Mouse (Mus musculus) G1E-ER4 (cell line): Measurements from ENCODE around the gene Cdyl. TPM values are rescaled to one million over a fixed set of nuclear protein-coding genes. Genes with fewer than 3 reads are reported as not detected.

Source experiments
- GATA1 ChIP-seq: IDR thresholded peaks from one replicate; pipeline ENCODE4 v1.8.0; 2012; ENCODE audit warnings: low read length, inconsistent platforms
- polyA plus RNA-seq: library from polyadenylated mRNA; stranded (reverse); fragments of >175 nt; gene quantifications from 2 replicates; pipeline ENCODE4 v1.2.3, GENCODE M21; 2012

Gene Cdyl
- polyA plus RNA-seq, 1 experiment = 34.1 TPM

DNA sequence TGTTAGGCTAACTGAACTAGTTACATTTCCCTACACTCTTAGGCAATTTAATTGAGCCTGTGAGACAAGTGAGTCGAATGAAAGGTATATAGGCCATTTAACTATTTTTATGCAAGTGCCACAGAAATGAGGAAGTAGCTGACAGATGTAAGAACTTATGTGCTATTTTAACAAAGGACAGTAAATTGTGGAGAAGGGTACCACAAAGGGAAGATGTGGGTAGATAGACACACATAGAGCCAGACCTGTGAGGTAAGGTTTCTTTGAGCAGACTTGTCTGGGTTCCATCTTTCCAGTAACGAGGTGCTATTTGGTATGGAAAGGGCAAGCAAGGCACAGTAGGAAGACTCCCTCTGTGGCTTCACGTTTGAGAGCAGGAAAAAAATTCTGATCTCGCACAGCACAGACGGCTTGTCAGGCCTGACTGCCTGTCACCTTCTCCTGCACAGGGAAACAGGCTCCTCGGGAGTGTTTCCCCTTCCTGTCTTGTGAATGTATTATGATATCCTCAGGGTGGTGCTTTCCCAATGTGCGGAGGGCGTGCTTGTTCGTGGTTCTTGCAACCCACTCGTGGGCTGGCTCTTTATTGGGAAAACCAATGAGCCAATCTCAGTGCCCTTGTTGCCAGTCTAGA, 162.3 kb downstream of the Cdyl start:
- no peak for TF ChIP-seq GATA1

DNA sequence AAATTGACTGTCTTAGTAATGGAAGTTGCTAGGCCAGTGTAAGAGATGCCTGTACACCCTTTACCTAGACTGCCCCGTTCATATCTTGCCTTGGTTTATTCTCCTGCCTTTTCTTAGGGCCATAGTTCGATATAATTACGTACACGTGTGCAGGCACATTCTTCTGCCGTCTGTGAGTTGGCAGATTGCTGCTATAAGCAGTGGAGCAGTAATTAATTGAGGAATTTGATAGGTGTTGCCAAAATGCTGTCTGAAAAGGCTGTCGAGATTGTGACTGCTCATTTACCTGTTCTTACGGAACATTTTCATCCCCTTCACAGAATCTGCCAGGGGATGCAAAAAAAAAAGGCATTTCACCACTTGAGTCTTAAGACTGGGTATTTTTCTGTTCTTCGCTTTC, 163.2 kb downstream of the Cdyl start:
- no peak for TF ChIP-seq GATA1

DNA sequence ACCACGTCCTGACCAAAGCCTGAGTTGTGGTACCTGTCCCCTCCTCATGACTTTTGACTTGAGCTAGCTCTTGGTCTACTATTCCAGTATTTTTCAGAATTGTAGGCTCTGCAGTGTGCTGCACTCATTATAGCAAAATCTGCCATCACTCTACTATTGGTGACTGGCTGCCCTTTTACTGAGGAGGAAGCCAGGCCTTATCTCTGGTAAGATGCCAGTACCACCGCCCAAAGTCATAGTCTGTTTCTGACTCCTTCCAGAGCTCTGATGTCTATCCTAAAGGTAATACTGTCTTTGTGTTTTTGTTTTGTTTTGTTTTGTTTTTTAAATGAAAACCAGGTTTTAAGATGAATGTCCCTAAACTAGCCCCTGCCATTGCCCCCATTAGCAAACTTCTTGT, 166.0 kb downstream of the Cdyl start:
- TF ChIP-seq GATA1 = no peak

DNA sequence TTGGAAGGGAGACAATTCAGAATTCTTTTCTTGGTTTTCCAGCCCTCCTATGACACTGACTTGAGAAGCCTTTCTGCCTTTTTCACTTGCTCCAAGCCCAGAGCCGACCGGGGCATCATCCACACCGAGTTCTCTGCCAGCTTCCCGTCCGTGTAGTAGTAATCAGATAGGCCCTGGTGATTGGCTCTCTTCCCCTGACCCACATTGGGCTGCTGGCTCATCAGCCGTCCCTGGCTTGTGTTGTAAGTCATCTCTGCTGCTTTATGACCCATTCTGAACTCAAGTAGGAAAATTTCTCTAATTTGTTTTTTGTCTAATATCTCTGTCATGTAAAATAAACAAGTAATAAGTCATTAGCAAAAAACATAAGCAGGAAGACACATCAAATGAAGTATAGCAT, 173.0 kb downstream of the Cdyl start:
- no peak for TF ChIP-seq GATA1

DNA sequence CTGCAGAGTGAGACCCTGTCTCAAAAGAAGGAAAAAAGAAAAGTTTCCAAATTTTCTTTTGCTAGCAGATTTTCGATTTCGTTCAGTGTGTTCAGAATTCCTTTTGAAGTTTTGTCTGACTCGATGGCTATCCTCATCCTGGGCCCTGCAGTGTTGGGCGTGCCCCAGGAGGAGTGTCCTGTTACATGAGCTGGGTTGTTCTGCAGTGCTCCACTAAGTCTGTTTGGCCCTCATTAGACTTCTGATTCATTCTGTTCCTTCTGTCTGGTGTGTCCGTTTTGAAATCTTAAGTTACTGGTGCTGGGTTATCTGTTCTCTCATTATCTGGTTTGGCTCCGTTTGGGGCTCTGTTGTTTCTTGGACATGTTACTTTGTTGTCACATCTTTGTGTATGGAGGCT, 174.3 kb downstream of the Cdyl start:
- TF ChIP-seq GATA1 = no peak

DNA sequence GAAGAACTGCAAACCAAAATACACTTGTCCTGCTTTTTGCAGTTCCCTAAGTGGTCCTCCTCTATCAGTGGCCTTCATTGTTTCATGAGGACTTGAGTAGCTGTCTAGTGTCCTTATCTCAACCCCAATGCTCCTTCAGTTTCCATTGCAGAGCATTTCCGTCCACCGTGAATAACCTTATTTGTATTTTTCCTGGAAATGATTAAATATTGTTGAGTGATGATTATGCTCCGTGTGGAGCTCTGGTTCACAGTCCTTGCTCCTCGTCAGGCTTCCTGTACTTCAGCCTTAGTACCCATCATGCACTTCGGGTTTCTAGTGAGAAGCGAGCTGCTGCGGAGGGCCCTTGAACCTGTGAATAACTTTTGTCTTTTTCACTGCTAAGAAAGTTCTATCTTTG, 176.0 kb downstream of the Cdyl start:
- no peak for TF ChIP-seq GATA1

DNA sequence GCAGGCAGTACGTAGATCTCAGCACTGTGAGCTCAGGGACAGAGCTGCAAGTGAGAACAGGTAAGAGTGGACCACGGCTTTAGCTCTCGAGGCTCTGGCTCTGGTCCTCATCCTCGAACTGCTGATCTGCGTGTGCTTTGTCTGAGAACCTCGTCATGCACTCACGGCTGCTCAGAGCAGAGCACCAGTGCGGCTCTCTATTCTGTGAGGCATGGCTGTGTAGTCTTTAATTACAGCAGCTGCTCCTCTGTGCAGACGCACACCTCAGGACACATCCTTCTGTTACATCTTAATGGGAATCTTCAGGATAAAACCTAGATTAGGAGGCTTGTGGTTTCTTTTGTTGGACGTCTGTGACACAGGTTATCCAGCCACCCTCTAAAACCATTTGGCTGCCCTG, 180.5 kb downstream of the Cdyl start:
- TF ChIP-seq GATA1 = no peak

DNA sequence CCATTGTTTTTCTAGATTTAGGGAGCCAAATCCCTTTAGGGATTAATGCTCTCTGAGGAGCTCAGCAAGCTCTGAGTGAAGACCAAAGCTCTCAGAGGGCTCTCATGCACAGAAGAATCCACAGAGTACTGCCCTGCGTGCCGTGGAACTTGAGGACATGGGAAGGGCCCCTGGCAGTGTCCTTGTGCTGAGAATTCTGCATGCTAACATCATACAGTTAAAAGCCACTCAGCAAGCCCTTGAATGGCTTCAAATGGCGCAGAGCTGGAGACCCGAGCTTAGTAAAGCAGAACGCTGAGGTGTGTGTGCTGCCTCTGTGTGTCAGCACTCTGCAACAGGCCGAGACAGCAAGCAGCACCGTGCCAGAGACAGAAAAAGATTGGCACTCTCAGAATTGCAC, 183.8 kb downstream of the Cdyl start:
- no peak for TF ChIP-seq GATA1

DNA sequence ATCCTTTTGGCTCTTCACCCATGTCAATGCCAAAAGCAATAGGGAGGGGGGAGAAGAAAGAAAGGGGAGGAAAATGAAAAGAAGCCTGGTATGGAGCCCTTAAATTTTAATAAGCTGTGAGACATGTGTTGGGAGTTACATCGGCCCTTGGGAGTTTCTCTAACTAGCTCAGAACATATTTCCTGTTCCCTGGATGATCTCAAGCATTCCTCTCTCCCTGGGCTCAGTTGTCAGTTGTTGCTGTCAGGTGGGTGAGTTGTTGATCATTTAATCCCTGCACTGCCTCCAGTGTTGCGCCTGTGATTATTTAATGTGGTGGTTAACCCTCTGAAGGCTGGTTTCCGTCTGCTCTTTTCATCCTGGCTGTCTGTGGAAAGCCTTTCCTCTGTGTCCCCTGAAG, 185.7 kb downstream of the Cdyl start:
- TF ChIP-seq GATA1 = no peak

DNA sequence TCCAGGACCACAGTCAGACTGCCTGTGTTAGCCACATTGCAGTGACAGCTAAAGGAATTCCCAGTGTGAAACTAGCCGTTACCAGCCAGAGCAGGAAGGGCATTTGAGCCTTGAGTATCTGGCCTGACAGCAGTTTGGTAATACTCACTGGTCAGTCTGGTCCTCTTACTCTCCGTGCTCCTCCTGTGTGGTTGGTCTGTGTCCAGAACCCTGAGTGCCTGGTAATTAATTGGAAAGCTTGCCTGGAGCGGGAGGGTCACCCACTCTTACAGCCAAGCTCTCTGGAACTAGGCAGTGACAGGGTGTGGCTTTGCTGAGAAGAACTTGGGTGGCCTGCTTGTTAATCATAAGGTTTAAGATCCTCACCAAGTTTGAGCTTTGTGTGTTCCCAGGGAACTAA, 189.1 kb downstream of the Cdyl start:
- TF ChIP-seq GATA1 = no peak

DNA sequence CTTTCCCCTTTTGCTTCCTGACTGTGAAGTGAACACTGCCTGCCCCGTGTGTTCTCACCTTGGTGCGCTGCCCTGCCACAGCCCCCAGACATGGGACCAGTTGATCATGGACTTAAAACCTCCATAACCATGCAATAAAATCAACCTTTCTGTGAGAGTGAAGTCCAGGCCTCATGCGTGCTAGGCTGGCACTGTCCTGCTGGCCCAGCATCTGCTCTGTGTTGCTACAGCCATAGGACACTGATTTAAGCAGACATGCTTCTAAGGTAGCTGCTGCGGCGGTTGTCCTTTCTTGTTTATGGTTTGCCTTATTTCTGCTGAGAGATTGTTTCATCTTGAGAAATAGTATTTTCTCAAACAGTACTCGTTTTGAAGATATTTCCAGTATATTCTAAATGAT, 191.9 kb downstream of the Cdyl start:
- TF ChIP-seq GATA1 = no peak

DNA sequence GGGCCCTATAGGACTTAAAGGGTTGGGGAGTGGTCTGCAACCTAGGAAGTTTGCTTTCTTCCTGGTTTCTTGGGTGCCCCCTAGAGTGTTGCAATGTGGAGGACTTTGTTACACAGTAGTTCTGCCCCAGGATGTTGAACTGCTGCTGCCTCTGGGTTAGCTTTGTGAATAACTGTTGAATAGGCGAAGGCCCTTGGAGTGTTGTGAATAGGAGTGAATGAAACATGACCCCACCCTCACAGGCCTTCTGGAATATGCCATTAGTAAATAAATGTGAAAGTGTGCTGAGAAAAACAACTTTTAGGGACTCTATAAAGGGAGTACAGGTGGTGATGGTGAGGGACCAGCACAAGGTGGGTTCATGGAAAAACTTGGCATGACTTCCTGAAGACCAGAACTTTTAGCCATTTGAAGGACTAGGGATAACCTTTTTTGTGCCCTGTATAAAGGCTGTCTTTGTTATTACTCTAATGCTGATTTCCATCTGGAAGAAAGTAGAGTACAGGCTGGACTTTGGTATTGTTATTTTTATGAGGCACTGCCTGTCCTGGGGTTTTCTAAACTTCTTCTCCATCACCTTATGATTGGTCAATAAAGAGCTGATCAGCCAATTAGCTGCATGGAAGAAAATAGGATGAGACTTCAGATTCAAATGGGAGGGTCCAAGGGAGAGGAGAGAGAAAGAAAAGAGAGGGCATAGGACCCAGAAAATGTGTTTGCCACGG, 193.4 kb downstream of the Cdyl start:
- TF ChIP-seq GATA1 = no peak

DNA sequence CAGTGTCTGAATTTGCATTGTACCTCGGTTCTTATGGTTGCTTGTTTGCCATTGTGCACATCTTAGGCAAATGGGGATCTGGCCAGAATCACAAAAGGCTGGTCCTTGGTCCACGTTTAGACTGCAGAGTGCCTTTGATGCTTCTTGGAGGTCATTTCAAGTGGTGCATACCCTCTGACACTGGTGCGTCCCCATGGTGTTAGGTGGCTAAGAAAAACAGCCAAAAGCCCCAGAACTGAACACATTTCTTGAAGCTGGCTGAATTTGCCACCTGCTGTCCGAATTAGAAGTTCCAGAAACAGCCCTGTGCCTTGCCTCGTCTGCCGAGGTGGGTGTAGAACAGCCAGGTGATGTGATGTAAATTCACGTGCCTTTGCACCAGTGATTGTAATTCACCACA, 197.9 kb downstream of the Cdyl start:
- no peak for TF ChIP-seq GATA1

DNA sequence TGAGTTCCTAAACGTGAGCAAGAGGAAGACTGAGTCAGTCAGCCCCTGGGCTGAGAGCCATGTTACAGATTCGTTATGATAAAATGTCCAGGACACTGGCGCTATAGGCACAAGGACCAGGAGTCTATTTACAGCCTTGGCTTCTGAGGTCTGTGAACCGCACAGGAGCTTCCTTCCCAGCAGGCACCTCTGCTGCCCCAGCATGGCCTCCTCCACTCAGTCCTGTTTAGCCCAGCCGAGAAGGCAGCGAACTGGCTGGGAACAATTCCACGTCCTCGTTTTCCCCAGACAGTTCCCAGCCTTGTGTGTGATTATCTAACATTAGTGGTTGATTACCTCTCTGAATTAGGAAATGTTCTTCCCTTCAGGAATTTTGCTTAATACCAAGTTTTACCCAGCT, 201.3 kb downstream of the Cdyl start:
- TF ChIP-seq GATA1 = no peak

DNA sequence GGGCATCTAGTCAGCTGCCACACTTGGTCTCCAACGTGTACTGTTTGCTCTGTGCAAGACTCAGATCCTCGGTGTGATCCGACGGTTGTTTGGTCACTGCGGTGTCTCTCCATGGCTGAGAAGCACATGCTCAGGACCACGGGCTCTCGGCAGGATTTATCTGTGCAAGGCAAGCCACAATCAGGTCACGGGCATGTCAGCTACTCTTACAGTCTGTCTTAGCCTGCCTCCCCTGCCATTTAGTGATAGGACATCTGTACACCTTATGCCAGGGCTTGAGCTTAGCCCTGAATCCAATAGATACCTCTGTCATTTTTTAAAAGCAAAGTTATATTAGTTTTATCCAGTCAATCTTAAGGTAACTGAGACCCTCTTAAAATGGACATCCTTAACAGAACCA, 211.0 kb downstream of the Cdyl start:
- no peak for TF ChIP-seq GATA1

DNA sequence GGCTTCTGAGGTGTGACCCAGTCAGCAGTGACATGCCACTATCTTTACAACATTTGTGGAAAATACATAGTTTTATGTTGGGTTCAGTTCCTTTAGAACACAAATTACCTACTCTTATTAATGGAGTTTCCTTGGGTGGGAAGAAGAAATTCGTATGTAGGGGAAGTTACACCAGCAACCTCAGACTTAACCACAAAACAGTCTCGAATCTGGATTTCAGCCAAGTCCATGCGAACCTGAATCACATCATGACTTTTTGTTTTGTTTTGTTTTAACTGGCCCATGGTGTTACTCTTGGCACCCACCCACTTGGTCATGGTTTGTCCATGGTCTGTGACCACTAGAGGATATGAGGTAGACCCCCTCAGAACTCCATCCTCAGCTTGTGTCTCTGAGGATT, 211.5 kb downstream of the Cdyl start:
- TF ChIP-seq GATA1 = no peak

DNA sequence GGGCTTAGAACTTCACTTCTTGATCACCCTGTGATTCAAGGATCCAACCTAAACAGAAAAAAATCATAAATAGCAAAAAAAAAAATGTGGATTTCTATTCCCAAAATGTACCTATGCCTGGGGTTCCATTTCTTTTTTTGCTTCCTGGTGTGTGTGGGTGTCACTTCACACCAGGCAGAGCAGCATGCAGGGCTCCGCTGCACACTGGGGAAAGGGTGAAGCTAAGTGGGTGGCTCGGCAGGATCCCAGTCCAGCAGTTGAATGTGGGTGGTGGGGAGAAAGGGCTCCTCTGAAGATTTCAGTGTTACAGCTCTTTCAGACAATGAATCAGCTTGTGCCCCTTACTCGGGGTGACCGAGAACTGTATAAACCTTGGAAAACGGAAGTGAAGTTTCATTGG, 215.8 kb downstream of the Cdyl start:
- no peak for TF ChIP-seq GATA1
